In the genomic region with DNA sequence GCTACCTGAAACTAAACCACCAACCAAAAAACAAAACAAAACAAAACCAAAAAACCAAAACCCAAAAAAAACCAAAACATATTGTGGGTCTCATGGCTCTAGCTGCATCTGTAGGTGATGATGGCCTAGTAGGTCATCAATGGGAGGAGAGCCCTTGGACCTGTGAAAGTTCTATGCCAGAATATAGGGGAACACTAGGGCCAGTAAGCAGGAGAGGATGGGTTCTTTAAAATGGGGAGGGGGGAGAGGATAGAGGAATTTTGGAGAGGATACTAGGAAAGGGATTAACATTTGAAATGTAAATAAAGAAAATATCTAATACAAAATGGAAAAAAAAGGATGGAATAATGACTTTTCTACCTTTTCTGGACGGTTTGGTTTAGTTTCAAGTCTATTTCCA, we compare ENCODE assay signal across 21 mouse cellular contexts. TPM values are rescaled to one million over a fixed set of nuclear protein-coding genes. Genes with fewer than 3 reads are reported as not detected.
"Had no signal": no experiment of that assay in that cellular context is flagged by ENCODE, and none has a peak within 500 bp of the region (broad histone marks: within the 10 kb centered on the region; RNA-seq: fewer than 3 reads in every experiment).

No protein-coding gene starts in this region.

- H3K27me3 ChIP-seq: liver, embryonic 15.5 days; lung, embryonic 15.5 days; megakaryocyte, embryonic 14.5 days; midbrain, embryonic 12.5 days; midbrain, embryonic 15.5 days; neural tube, embryonic 12.5 days; stomach, embryonic 15.5 days had no signal

- DNase-seq: liver, postnatal 0 days; lung, adult 2 months; lung, postnatal 14 days; lung, postnatal 36 days; right cerebral cortex, postnatal 14 days; thymus, adult 2 months; thymus, postnatal 25 days; thymus, postnatal 4 days had no signal

- H3K27ac ChIP-seq: liver, embryonic 15.5 days; lung, embryonic 15.5 days; macrophage; midbrain, embryonic 12.5 days; midbrain, embryonic 15.5 days; neural tube, embryonic 12.5 days; stomach, embryonic 15.5 days; stomach, postnatal 0 days had no signal

- H3K4me1 ChIP-seq: liver, embryonic 15.5 days; lung, embryonic 15.5 days; megakaryocyte, embryonic 14.5 days; midbrain, embryonic 12.5 days; midbrain, embryonic 15.5 days; neural tube, embryonic 12.5 days; stomach, embryonic 15.5 days had no signal

- H3K9ac ChIP-seq: liver, embryonic 15.5 days; liver, postnatal 0 days; lung, embryonic 15.5 days; midbrain, embryonic 12.5 days; midbrain, embryonic 15.5 days; neural tube, embryonic 12.5 days; stomach, embryonic 15.5 days had no signal

- H3K4me3 ChIP-seq: liver, embryonic 15.5 days; lung, embryonic 15.5 days; megakaryocyte, embryonic 14.5 days; midbrain, embryonic 12.5 days; midbrain, embryonic 15.5 days; neural tube, embryonic 12.5 days; stomach, embryonic 15.5 days had no signal

- H3K4me2 ChIP-seq: liver, embryonic 15.5 days; lung, embryonic 15.5 days; midbrain, embryonic 12.5 days; midbrain, embryonic 15.5 days; neural tube, embryonic 12.5 days; stomach, embryonic 15.5 days had no signal

- H3K36me3 ChIP-seq: liver, embryonic 15.5 days; lung, embryonic 15.5 days; midbrain, embryonic 12.5 days; midbrain, embryonic 15.5 days; neural tube, embryonic 12.5 days; stomach, embryonic 15.5 days had no signal

- ATAC-seq: liver, postnatal 0 days; lung, postnatal 0 days; midbrain, embryonic 15.5 days had no signal

RNA-seq across cellular contexts. Expression of a gene that starts 14.6 kb away (rescaled TPM):
- total RNA-seq: monocyte, adult 5-6 weeks; neutrophil, adult 5-6 weeks had no signal
- polyA plus RNA-seq: liver, postnatal 0 days; lung, adult 2 months; lung, embryonic 15.5 days; lung, postnatal 0 days; midbrain, embryonic 12.5 days; spleen, adult 2 months; stomach, embryonic 15.5 days; stomach, postnatal 0 days; thymus, adult 2 months had no signal
